Mouse (Mus musculus) adrenal gland, adult 18-20 months (tissue): ENCODE data around the gene Mcm3. TPM values are rescaled to one million over a fixed set of nuclear protein-coding genes. Genes with fewer than 3 reads are reported as not detected.
"Not testable (repeated sequence)": the region's sequence is repeated elsewhere in the genome, so short reads cannot be mapped to it uniquely, and the experiment has no call there.

ENCODE experiments used
- DNase-seq, 2 experiments: peaks; one replicate each; pipeline ENCODE4 v3.0.0; 2021 to 2022; ENCODE audit warnings: low spot score in 2 of 2
- total RNA-seq, 2 experiments: library from RNA; stranded (reverse); gene quantifications; 1 replicate in 1 of 2; 2 replicates in 1 of 2; pipeline ENCODE4 v1.2.3; 2021

Mcm3 gene
- total RNA-seq, 2 experiments from 2014 or later: 9.0 to 10.1 TPM

- DNase-seq: no peak
These were observed 5.6 kb downstream of the Mcm3 start for GRCm38 (mm10) chr1:20814521-20814920.

GRCm38 (mm10) chr1:20804526-20804925, 15.6 kb downstream of the Mcm3 start:
- no peak for DNase-seq

DNA sequence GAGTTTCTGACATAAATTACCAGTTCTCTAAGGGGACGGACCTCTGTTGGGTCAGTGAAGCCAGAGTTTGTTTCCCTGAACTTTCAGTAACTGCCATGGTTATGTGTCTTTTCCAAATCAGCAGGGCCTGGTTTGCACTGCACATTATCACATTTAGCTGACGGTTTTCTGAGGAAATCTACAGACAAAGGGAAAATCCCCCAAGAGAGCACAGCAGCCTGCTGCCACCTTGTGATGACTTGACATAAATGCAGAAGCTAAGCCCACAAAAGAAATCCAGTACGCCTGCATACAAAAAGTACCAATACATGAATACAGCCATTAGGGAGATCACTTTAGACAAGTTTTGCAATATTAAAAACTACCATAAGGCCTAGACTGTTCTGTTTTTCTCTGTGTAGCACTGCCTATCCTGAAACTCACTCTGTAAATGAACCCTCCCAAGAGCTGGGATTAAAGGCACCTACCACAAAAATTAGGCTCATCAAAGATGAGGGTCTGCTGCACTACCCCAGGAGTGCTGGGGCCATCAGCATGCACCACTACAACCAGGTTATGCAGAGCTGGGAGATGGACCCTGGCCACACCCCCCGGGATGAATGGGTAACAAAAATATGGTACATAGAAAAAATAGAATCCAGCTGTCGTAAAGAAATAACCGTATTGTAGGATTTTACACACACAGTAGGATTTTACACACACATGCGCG, 18.3 kb downstream of the Mcm3 start:
- peak in 1 of 2 experiments; percentile 11 for DNase-seq

GRCm38 (mm10) chr1:20801275-20801674, 18.8 kb downstream of the Mcm3 start:
- DNase-seq: no peak

GRCm38 (mm10) chr1:20795178-20795577, 24.9 kb downstream of the Mcm3 start:
- DNase-seq: no peak

- DNase-seq: no peak
These were observed 25.4 kb downstream of the Mcm3 start for GRCm38 (mm10) chr1:20794760-20795159.

- no peak for DNase-seq
These were observed 28.7 kb downstream of the Mcm3 start for GRCm38 (mm10) chr1:20791414-20791813.

DNA sequence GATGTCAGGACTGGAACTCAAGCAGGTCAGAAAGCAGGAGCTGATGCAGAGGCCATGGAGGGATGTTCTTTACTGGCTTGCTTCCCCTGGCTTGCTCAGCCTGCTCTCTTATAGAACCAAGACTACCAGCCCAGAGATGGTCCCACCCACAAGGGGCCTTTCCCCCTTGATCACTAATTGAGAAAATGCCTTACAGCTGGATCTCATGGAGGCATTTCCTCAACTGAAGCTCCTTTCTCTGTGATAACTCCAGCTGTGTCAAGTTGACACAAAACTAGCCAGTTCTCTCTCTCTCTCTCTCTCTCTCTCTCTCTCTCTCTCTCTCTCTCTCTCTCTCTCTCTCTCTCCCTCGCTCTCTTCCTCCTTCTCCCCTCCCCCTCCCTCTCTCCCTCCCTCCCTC, 29.6 kb downstream of the Mcm3 start, which contains the start of gene Il17f:
TSS of gene Il17f (minus strand) at position 101 of the 400 bp plus-strand sequence.
- DNase-seq: not testable (repeated sequence)

DNA sequence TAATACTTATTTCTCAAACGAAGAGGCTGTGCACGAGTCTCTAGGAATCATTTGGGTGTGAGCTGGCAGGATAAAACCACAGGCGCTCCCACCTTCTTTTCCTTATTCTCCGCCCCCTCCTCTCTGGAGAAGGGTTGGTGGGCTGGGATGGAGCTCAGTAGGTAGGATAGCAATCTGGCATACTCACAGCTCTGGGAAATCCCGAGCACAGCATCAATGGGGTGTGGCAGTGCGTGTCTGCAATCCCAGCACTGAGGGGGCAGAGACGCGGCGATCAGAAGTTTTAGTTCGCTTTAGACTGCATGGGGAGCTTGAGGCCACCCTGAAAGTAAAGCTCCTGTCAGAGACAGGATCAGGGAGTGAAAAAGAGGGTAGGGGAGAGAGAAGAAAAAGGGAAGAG, 31.7 kb downstream of the Mcm3 start:
- no peak for DNase-seq

DNA sequence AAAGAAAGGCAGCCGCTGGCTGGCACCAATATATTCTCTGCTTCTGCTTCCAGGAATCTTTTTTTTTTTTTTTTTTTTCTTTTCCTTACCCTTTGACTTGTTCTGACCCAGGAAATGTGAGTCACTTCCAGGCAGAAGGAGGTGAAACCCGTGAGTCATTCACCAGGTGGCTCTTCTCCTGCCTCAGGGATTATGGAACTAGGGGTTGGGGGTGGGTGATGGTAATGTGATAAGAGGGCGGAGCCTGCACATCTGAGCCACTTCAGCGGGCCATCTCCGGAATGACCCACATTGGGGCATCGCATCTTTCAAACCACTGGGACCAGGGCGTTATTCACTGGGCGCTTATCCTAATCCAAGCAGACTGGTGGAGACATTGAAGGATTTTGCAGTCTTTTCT, 33.1 kb downstream of the Mcm3 start:
- no peak for DNase-seq

DNA sequence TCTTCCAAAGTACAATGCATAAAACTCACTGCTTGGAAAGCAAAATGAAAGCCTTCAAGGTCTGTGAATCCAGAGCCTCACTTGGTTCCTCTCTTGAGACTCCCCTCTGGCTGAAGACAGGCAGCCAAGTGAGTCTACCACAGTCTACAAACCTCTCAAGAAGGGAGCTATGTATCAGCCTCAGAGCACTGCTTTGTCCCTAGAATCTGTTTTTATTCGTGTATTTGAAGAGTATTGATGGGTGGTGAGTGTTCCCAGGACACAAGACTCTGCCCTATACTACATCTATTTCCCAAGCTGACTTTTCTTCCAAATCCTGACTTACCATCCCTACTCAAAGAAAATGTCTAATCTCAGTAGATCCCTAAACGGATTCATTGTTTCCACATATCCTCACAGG, 41.7 kb downstream of the Mcm3 start:
- no peak for DNase-seq

- not testable (repeated sequence) for DNase-seq
These were observed 45.9 kb downstream of the Mcm3 start for GRCm38 (mm10) chr1:20774026-20774730.

- no peak for DNase-seq
These were observed 53.6 kb downstream of the Mcm3 start for GRCm38 (mm10) chr1:20766526-20766925.

DNA sequence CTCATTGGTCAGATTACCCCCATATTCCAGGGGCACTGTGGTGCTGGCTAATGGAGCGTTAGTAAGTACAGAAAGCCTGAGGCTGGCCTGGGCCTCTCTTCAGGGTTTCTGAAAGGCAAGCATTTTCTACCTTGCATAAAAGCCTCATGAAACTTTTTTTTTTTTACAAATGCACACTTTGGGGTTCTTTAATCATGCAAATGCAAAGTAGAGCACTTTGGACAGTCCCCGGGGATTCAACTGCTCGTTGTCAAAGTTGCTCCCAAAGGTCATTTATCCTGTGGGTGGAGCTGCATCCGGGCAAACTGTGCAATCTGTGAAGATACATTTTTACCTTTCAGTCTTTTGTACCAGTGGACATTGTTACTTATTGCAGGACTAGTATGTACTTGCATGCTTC, 58.7 kb downstream of the Mcm3 start:
- no peak for DNase-seq

DNA sequence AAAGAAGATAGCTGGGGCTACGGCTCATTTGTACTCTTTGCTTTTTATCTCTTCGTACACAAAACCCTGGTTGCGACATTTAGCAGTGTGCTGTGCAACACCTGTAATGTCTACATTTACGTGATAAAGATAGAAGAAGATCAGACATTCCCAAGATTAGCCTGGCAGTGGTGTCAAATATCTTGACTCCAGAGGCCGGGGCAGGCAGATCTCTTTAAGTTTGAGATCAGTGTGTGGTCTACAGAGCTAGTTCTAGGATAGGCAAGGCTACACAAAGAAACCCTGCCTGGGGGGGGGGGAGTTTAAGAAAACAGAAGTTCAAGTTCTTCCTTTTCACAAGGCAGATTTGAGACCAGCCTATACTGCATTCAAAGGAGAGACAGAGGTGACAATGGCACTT, 59.8 kb downstream of the Mcm3 start:
- no peak for DNase-seq

DNA sequence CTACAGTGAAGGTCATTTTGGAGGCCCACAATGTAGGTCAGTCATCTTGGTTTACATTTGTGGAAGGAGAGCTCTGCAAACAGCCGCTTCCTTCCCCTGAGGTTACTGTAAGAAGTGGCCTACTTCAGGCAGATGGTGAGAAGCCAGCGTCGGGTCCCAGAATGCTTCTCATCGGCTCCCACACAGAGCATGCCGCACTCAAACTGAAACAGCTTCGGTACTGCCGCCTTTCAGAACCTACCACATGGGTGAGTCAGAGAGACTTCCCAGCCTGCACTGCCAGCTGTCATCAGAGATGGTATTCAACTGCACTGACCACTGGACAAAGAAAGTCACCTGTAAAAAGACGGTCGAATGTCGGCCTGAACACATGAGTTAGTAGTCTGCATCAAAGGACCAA, 60.3 kb downstream of the Mcm3 start:
- DNase-seq: peak in 1 of 2 experiments; percentile 7

GRCm38 (mm10) chr1:20757586-20757985, 62.5 kb downstream of the Mcm3 start:
- no peak for DNase-seq

DNA sequence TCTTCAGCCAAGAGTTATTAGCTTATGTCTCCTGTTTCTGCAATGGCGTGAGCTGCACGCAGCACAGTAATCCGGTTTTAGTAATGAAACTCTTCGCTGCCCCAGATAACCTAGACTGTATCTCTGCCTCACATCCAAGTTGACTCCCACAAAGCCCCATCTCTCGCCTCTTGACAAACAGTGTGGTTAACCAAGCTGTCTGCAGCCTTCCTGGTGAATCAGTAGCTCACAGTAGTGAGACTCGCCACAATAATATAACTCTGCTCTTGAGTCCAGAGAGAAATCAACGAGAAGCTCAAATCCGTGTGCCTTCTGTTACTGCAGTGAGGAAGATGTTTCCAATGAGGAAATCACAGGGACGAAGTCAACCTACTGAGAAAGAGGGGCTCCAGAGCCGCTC, 65.7 kb downstream of the Mcm3 start:
- DNase-seq: no peak
